Mouse (Mus musculus): ENCODE results near the gene Plppr2. TPM values are rescaled to one million over a fixed set of nuclear protein-coding genes. Genes with fewer than 3 reads are reported as not detected.

The Plppr2 gene
- total and polyA plus RNA-seq, 3 experiments: not detected

- in situ Hi-C loops (cut with MboI; ENCODE audit: low pct_ligation_motif_present, low pct_unique_long_range_greater_than_20kb, low sequenced_read_pairs): loop anchor here (5.0 kb wide), 1 partner anchor 41 kb away; the partner anchor contains the start of genes Ccdc151 and Prkcsh
- Histone ChIP-seq H3K9ac (ENCODE audit: insufficient read depth, low read depth) (no peak overlapping the region), H3K4me3 (replicated peaks in 1 of 3; ENCODE audit: low read depth in 2 of 3, low read length in 2 of 3, poor library complexity in 1 of 3) (peak overlapping the region in 1 of 3 experiments; percentile 51), H3K27ac (ENCODE audit: insufficient read depth, low read depth) (no peak overlapping the region), H3K27me3 (replicated peaks) (peaks cover 46% of the 10 kb centered on the region), H3K4me2 (ENCODE audit: insufficient read depth, low read depth, poor library complexity, severe bottlenecking) (peak overlapping the region; percentile 85), H3K79me2 (replicated peaks; ENCODE audit: control insufficient read depth, extremely low read depth, insufficient read depth, poor library complexity, severe bottlenecking) (0 out of 2 replicates have a peak, but pooled peaks cover 2% of the 10 kb centered on the region), H3K9me3 (replicated peaks; ENCODE audit: low read length) (no peaks in the 10 kb centered on the region), H3K36me3 (replicated peaks in 1 of 2; ENCODE audit: control insufficient read depth in 1 of 2, insufficient read depth in 1 of 2, low read length in 1 of 2) (peaks cover 3% of the 10 kb centered on the region in 2 experiments), H3K4me1 (ENCODE audit: control insufficient read depth in 1 of 2, insufficient read depth in 2 of 2) (peaks cover 10 to 11% of the 10 kb centered on the region in 2 experiments)
- dilution Hi-C loops (cut with MboI; ENCODE audit: extremely low pct_ligation_motif_present, extremely low pct_unique_long_range_greater_than_20kb, low sequenced_read_pairs): no loop called here
- DNase-seq (ENCODE audit: extremely low read depth): no peak
- TF ChIP-seq USF1 (IDR thresholded peaks at IDR 0.05; ENCODE audit: low read depth, low read length): no peak
- TF ChIP-seq POLR2A (IDR thresholded peaks at IDR 0.05; ENCODE audit: low read depth, low read length): no peak
- TF ChIP-seq TBP (conservative IDR thresholded peaks at IDR 0.05; ENCODE audit: low read depth, low read length): no peak
- no peak for TF ChIP-seq IRF4 (IDR thresholded peaks at IDR 0.05; ENCODE audit: low read depth, low read length)
- TF ChIP-seq E2F4 (IDR thresholded peaks at IDR 0.05; ENCODE audit: insufficient replicate concordance, low read depth, low read length): no peak
- no peak for TF ChIP-seq NRF1 (IDR thresholded peaks at IDR 0.05; ENCODE audit: low read depth, low read length)
- no peak for TF ChIP-seq ZKSCAN1 (IDR thresholded peaks at IDR 0.05; ENCODE audit: borderline replicate concordance, low read depth, low read length)
- no peak for TF ChIP-seq CHD2 (IDR thresholded peaks at IDR 0.05; ENCODE audit: low read length)
- TF ChIP-seq RAD21 (IDR thresholded peaks at IDR 0.05; ENCODE audit: low read depth, low read length): no peak
- no peak for TF ChIP-seq TCF12 (IDR thresholded peaks at IDR 0.05; ENCODE audit: low read depth, low read length)
- no peak for TF ChIP-seq POLR2AphosphoS2 (IDR thresholded peaks at IDR 0.05; ENCODE audit: low read depth, low read length)
- TF ChIP-seq MAZ (IDR thresholded peaks at IDR 0.05; ENCODE audit: low read depth, low read length): no peak
- no peak for TF ChIP-seq JUND (conservative IDR thresholded peaks at IDR 0.05; ENCODE audit: low read depth, low read length)
- TF ChIP-seq BHLHE40 (IDR thresholded peaks at IDR 0.05; ENCODE audit: low read depth, low read length): no peak
- no peak for TF ChIP-seq ZC3H11A (IDR thresholded peaks at IDR 0.05; ENCODE audit: low read depth, low read length)
Measured at GRCm38 (mm10) chr9:21961366-21961980, 24.6 kb downstream of the Plppr2 start.

GRCm38 (mm10) chr9:21962010-21962409 lies 25.2 kb downstream of the Plppr2 start:
- DNase-seq (ENCODE audit: extremely low read depth): no peak
- H3K4me3 ChIP-seq (replicated peaks in 1 of 3; ENCODE audit: low read depth in 2 of 3, low read length in 2 of 3, poor library complexity in 1 of 3): peak overlapping the region in 2 of 3 experiments; percentile 15 to 51
- H3K36me3 ChIP-seq (replicated peaks in 1 of 2; ENCODE audit: control insufficient read depth in 1 of 2, insufficient read depth in 1 of 2, low read length in 1 of 2): peaks cover 3% of the 10 kb centered on the region in 2 experiments
- peak overlapping the region; percentile 85 for H3K4me2 ChIP-seq (ENCODE audit: insufficient read depth, low read depth, poor library complexity, severe bottlenecking)
- peaks cover 7 to 11% of the 10 kb centered on the region in 2 experiments; a peak in 3 of 4 replicates for H3K4me1 ChIP-seq (ENCODE audit: control insufficient read depth in 1 of 2, insufficient read depth in 2 of 2)
- dilution Hi-C loops (cut with MboI; ENCODE audit: extremely low pct_ligation_motif_present, extremely low pct_unique_long_range_greater_than_20kb, low sequenced_read_pairs) (no loop called here), in situ Hi-C loops (cut with MboI; ENCODE audit: low pct_ligation_motif_present, low pct_unique_long_range_greater_than_20kb, low sequenced_read_pairs) (loop anchor here (5.0 kb wide), 1 partner anchor 40 kb away; the partner anchor contains the start of genes Ccdc151 and Prkcsh)
- H3K79me2 ChIP-seq (replicated peaks; ENCODE audit: control insufficient read depth, extremely low read depth, insufficient read depth, poor library complexity, severe bottlenecking): no peaks in the 10 kb centered on the region
- no peak overlapping the region for H3K27ac ChIP-seq (ENCODE audit: insufficient read depth, low read depth)
- TF ChIP-seq MAZ (IDR thresholded peaks at IDR 0.05; ENCODE audit: low read depth, low read length) (no peak), CTCF (conservative IDR thresholded peaks at IDR 0.05 in 1 of 2, IDR thresholded peaks at IDR 0.05 in 1 of 2; ENCODE audit: low read depth in 2 of 2, low read length in 2 of 2) (no peak)
- peak overlapping the region; percentile 22; the same call in 1 of the 2 replicates for H3K9ac ChIP-seq (ENCODE audit: insufficient read depth, low read depth)
- H3K9me3 ChIP-seq (replicated peaks; ENCODE audit: low read length): no peaks in the 10 kb centered on the region
- peaks cover 47% of the 10 kb centered on the region for H3K27me3 ChIP-seq (replicated peaks)

Data from CH12.LX (cell line).